Comparison of ENCODE assay signal across 9 mouse cellular contexts in genomic region chr3:134331499-134332153, GRCm38 (mm10).
A peak's percentile ranks its signal among the peaks of the same experiment; 100 is the strongest.
DNase-seq lines count a peak whose midpoint lies in the region; ATAC-seq and TF ChIP-seq lines count a peak whose summit lies in the region.
"Had no signal": no experiment of that assay in that cellular context is flagged by ENCODE, and none has a peak within 500 bp of the region (broad histone marks: within the 10 kb centered on the region; RNA-seq: fewer than 3 reads in every experiment).

No protein-coding gene starts in this region.

- no peak for ATAC-seq in kidney, embryonic 15.5 days (replicated peaks; ENCODE audit: low FRiP score)
- ATAC-seq in embryonic facial prominence, embryonic 11.5 days (replicated peaks; ENCODE audit: insufficient number of reproducible peaks, low FRiP score, low TSS enrichment, low read depth): peak; percentile 76
- peak; percentile 90 for ATAC-seq in hindbrain, embryonic 12.5 days (ENCODE audit: low FRiP score)
- ATAC-seq in limb, embryonic 15.5 days (ENCODE audit: insufficient number of reproducible peaks, low FRiP score, low TSS enrichment, low read depth): no peak
- ATAC-seq: Patski had no signal

- peaks cover 9% of the 10 kb centered on the region for H3K4me1 ChIP-seq in kidney, embryonic 15.5 days
- H3K4me1 ChIP-seq in kidney, adult 2 months (ENCODE audit: control insufficient read depth, insufficient read depth, low read length): no peaks in the 10 kb centered on the region
- no peaks in the 10 kb centered on the region for H3K4me1 ChIP-seq in embryonic facial prominence, embryonic 11.5 days (ENCODE audit: control insufficient read depth, insufficient read depth, low read length)
- H3K4me1 ChIP-seq in hindbrain, embryonic 12.5 days: peaks cover 5% of the 10 kb centered on the region
- H3K4me1 ChIP-seq in limb, embryonic 15.5 days: no peaks in the 10 kb centered on the region

- no peak overlapping the region for H3K9ac ChIP-seq in kidney, embryonic 15.5 days
- no peak overlapping the region for H3K9ac ChIP-seq in embryonic facial prominence, embryonic 11.5 days (replicated peaks; ENCODE audit: low read length)
- no peak overlapping the region for H3K9ac ChIP-seq in hindbrain, embryonic 12.5 days
- no peak overlapping the region for H3K9ac ChIP-seq in limb, embryonic 15.5 days

- H3K9me3 ChIP-seq in kidney, embryonic 15.5 days (replicated peaks): 0 out of 2 replicates have a peak, but pooled peaks cover 4% of the 10 kb centered on the region
- no peaks in the 10 kb centered on the region for H3K9me3 ChIP-seq in embryonic facial prominence, embryonic 11.5 days (replicated peaks; ENCODE audit: control insufficient read depth, low read length)
- no peaks in the 10 kb centered on the region for H3K9me3 ChIP-seq in hindbrain, embryonic 12.5 days (replicated peaks)
- no peaks in the 10 kb centered on the region for H3K9me3 ChIP-seq in limb, embryonic 15.5 days

- TF ChIP-seq POLR2A in kidney, adult 2 months (IDR thresholded peaks at IDR 0.05; ENCODE audit: low read depth, low read length): no peak

- WGBS in kidney, embryonic 15.5 days: 54% methylated on average over 16 of the region's 16 CpGs
- WGBS in kidney, adult 2 months: 58% methylated on average over 16 of the region's 16 CpGs
- WGBS in embryonic facial prominence, embryonic 11.5 days: 31% methylated on average over 16 of the region's 16 CpGs
- 40% methylated on average over 16 of the region's 16 CpGs for WGBS in hindbrain, embryonic 12.5 days
- 22% methylated on average over 16 of the region's 16 CpGs for WGBS in limb, embryonic 15.5 days

- no peak overlapping the region for H3K4me3 ChIP-seq in kidney, embryonic 15.5 days (replicated peaks)
- no peak overlapping the region for H3K4me3 ChIP-seq in kidney, adult 2 months (ENCODE audit: insufficient read depth, low read depth, low read length)
- H3K4me3 ChIP-seq in embryonic facial prominence, embryonic 11.5 days (ENCODE audit: low read depth, low read length): no peak overlapping the region
- H3K4me3 ChIP-seq in hindbrain, embryonic 12.5 days: peak overlapping the region; percentile 13
- H3K4me3 ChIP-seq in limb, embryonic 15.5 days: peak overlapping the region; percentile 30

- H3K36me3 ChIP-seq in kidney, embryonic 15.5 days: no peaks in the 10 kb centered on the region
- H3K36me3 ChIP-seq in kidney, adult 2 months (ENCODE audit: control insufficient read depth, insufficient read depth, low read length): no peaks in the 10 kb centered on the region
- H3K36me3 ChIP-seq in embryonic facial prominence, embryonic 11.5 days (replicated peaks; ENCODE audit: control insufficient read depth, insufficient read depth, low read depth, low read length): no peaks in the 10 kb centered on the region
- no peaks in the 10 kb centered on the region for H3K36me3 ChIP-seq in hindbrain, embryonic 12.5 days
- H3K36me3 ChIP-seq in limb, embryonic 15.5 days: no peaks in the 10 kb centered on the region

- DNase-seq in kidney, adult 2 months: no peak
- peak; percentile 10 for DNase-seq in embryonic facial prominence, embryonic 11.5 days (ENCODE audit: low spot score)
- no peak for DNase-seq in urinary bladder, postnatal 14 days (ENCODE audit: low spot score)
- no peak for DNase-seq in urinary bladder, adult 2 months (ENCODE audit: low spot score)
- DNase-seq in kidney, postnatal 10 days: no peak

- no peak for TF ChIP-seq CTCF in kidney, adult 2 months (conservative IDR thresholded peaks at IDR 0.05; ENCODE audit: insufficient read depth, insufficient read length, low read depth, low read length)

- no peaks in the 10 kb centered on the region for H3K27me3 ChIP-seq in kidney, embryonic 15.5 days
- no peaks in the 10 kb centered on the region; the same call in 1 of the 2 replicates for H3K27me3 ChIP-seq in kidney, adult 2 months (replicated peaks; ENCODE audit: control insufficient read depth, insufficient read depth, low read length)
- H3K27me3 ChIP-seq in embryonic facial prominence, embryonic 11.5 days (ENCODE audit: control insufficient read depth, insufficient read depth, low read length): no peaks in the 10 kb centered on the region
- H3K27me3 ChIP-seq in hindbrain, embryonic 12.5 days: no peaks in the 10 kb centered on the region
- no peaks in the 10 kb centered on the region for H3K27me3 ChIP-seq in limb, embryonic 15.5 days
- H3K27me3 ChIP-seq: Patski had no signal

- H3K27ac ChIP-seq in kidney, embryonic 15.5 days: no peak overlapping the region
- no peak overlapping the region for H3K27ac ChIP-seq in kidney, adult 2 months (ENCODE audit: insufficient read depth, low read depth, low read length)
- H3K27ac ChIP-seq in embryonic facial prominence, embryonic 11.5 days (replicated peaks; ENCODE audit: low read depth, low read length): no peak overlapping the region
- peak overlapping the region; percentile 52 for H3K27ac ChIP-seq in hindbrain, embryonic 12.5 days
- no peak overlapping the region for H3K27ac ChIP-seq in limb, embryonic 15.5 days

- peak overlapping the region; percentile 45 for H3K4me2 ChIP-seq in kidney, embryonic 15.5 days
- peak overlapping the region; percentile 31; the same call in 1 of the 2 replicates for H3K4me2 ChIP-seq in embryonic facial prominence, embryonic 11.5 days (ENCODE audit: low read depth, low read length)
- H3K4me2 ChIP-seq in hindbrain, embryonic 12.5 days (replicated peaks): peak overlapping the region; percentile 39
- peak overlapping the region; percentile 42 for H3K4me2 ChIP-seq in limb, embryonic 15.5 days

Comparison
In these comparisons a context has a peak if more than half of its experiments do, and no peak if none do; other contexts are left out.
1. ATAC-seq: peak in embryonic facial prominence, embryonic 11.5 days (single experiment) and hindbrain, embryonic 12.5 days (single experiment); none in kidney, embryonic 15.5 days (single experiment) and limb, embryonic 15.5 days (single experiment).
2. H3K4me3 ChIP-seq: peak in hindbrain, embryonic 12.5 days (single experiment) and limb, embryonic 15.5 days (single experiment); none in kidney, embryonic 15.5 days (single experiment), kidney, adult 2 months (single experiment) and embryonic facial prominence, embryonic 11.5 days (single experiment).
3. Peak in every context shown above with its lines, with median percentiles within 50 percentile points of each other: H3K4me2 ChIP-seq.